Mouse (Mus musculus): ENCODE data around the gene Dpf3. TPM values are rescaled to one million over a fixed set of nuclear protein-coding genes. Genes with fewer than 3 reads are reported as not detected.

Gene Dpf3
- polyA plus RNA-seq, 2 experiments = 3.0 to 4.9 TPM

DNA sequence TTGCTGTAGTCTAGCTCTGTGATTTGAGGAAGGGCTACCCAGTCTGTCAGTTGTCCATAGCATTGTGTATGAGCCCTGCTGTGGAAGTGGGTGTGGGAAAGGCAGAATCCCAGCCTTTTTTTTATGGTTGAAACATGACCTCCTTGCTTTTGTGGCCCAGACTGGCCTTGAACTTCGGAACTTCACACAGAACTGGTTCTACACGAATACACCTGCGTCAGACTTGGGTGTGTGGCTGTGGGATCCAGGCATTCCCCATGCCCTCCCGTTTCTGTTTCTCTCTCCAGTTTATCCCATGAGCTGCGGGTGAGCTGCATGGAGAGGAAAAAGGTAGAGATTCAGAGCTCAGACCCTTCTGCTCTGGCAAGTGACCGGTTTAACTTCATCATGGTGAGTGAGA is 44.5 kb upstream of the Dpf3 start:
- TF ChIP-seq POLR2A (IDR thresholded peaks at IDR 0.05; ENCODE audit: borderline replicate concordance, extremely low read depth, insufficient read depth, insufficient read length) = no peak
- Histone ChIP-seq H3K9ac (ENCODE audit: low read depth, low read length, severe bottlenecking) (no peak overlapping the region), H3K9me3 (ENCODE audit: control insufficient read depth, low read length) (no peaks in the 10 kb centered on the region), H3K4me2 (replicated peaks; ENCODE audit: low read depth, low read length, severe bottlenecking) (no peak overlapping the region), H3K27ac (replicated peaks; ENCODE audit: low read depth, low read length) (no peak overlapping the region), H3K4me3 (replicated peaks; ENCODE audit: low read length) (no peak overlapping the region), H3K4me1 (ENCODE audit: control insufficient read depth, insufficient read depth, low read length) (peaks cover 6% of the 10 kb centered on the region; the same call in 1 of the 2 replicates), H3K36me3 (ENCODE audit: control insufficient read depth, insufficient read depth, low read length) (peaks cover 46% of the 10 kb centered on the region), H3K27me3 (ENCODE audit: control insufficient read depth, insufficient read depth, low read length) (no peaks in the 10 kb centered on the region)
- 89% methylated on average over 6 of the region's 6 CpGs for WGBS
- DNase-seq (ENCODE audit: low spot score) (no peak), ATAC-seq (ENCODE audit: low FRiP score, low read depth) (no peak)

DNA sequence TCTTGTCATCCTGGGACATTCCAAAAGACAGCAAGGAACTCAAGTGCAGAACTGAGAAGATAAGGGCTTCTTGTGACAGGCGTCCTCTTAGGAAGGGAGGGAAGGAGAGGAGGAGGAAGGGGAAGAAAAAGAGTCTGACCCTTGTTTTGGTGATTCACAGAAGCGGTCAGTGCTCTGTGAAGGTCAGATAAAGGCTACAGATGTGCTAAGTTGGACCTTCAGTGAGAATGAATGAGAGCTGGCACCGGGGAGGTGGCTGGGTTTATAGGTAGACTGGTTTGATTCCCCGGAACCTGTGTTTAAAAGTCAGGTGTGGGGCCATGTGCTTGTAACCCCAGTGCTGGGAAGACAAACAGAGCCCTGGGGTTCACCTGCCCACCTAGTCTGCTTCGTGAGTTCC is 41.1 kb upstream of the Dpf3 start:
- no peak overlapping the region for H3K4me3 ChIP-seq (replicated peaks; ENCODE audit: low read length)
- H3K36me3 ChIP-seq (ENCODE audit: control insufficient read depth, insufficient read depth, low read length) = peaks cover 28% of the 10 kb centered on the region
- ATAC-seq (ENCODE audit: low FRiP score, low read depth) (no peak), DNase-seq (ENCODE audit: low spot score) (no peak)
- H3K9me3 ChIP-seq (ENCODE audit: control insufficient read depth, low read length) = no peaks in the 10 kb centered on the region
- H3K9ac ChIP-seq (ENCODE audit: low read depth, low read length, severe bottlenecking) = no peak overlapping the region
- no peaks in the 10 kb centered on the region for H3K27me3 ChIP-seq (ENCODE audit: control insufficient read depth, insufficient read depth, low read length)
- H3K4me1 ChIP-seq (ENCODE audit: control insufficient read depth, insufficient read depth, low read length) = no peaks in the 10 kb centered on the region
- H3K27ac ChIP-seq (replicated peaks; ENCODE audit: low read depth, low read length) = no peak overlapping the region
- no peak for TF ChIP-seq POLR2A (IDR thresholded peaks at IDR 0.05; ENCODE audit: borderline replicate concordance, extremely low read depth, insufficient read depth, insufficient read length)
- H3K4me2 ChIP-seq (replicated peaks; ENCODE audit: low read depth, low read length, severe bottlenecking) = no peak overlapping the region
- 84% methylated on average over 5 of the region's 5 CpGs for WGBS

DNA sequence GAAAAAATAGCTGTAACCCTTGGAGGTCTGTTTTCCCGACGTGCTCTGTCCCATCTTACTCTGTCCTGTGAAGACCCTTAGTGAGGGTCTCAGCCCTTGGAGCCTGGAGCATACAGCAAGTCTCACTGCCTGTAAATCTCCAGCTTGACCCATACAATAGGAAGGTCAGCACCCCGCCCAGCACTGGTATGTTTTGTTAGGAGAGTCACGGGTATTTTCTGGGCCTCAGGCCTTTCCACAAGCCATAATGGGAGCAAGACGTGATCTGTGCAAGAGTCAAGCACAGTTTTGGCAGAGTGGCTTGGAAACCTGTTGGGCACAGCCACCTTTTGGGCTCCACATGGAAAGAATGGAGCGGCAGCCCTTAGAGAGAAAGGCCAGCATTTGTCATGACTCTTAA is 40.3 kb upstream of the Dpf3 start:
- Histone ChIP-seq H3K4me3 (replicated peaks; ENCODE audit: low read length) (no peak overlapping the region), H3K27ac (replicated peaks; ENCODE audit: low read depth, low read length) (no peak overlapping the region), H3K36me3 (ENCODE audit: control insufficient read depth, insufficient read depth, low read length) (peaks cover 19% of the 10 kb centered on the region), H3K27me3 (ENCODE audit: control insufficient read depth, insufficient read depth, low read length) (no peaks in the 10 kb centered on the region), H3K9me3 (ENCODE audit: control insufficient read depth, low read length) (no peaks in the 10 kb centered on the region), H3K4me1 (ENCODE audit: control insufficient read depth, insufficient read depth, low read length) (no peaks in the 10 kb centered on the region), H3K9ac (ENCODE audit: low read depth, low read length, severe bottlenecking) (no peak overlapping the region), H3K4me2 (replicated peaks; ENCODE audit: low read depth, low read length, severe bottlenecking) (no peak overlapping the region)
- WGBS = 60% methylated on average over 6 of the region's 6 CpGs
- no peak for ATAC-seq (ENCODE audit: low FRiP score, low read depth)
- TF ChIP-seq POLR2A (IDR thresholded peaks at IDR 0.05; ENCODE audit: borderline replicate concordance, extremely low read depth, insufficient read depth, insufficient read length) = no peak
- no peak for DNase-seq (ENCODE audit: low spot score)

DNA sequence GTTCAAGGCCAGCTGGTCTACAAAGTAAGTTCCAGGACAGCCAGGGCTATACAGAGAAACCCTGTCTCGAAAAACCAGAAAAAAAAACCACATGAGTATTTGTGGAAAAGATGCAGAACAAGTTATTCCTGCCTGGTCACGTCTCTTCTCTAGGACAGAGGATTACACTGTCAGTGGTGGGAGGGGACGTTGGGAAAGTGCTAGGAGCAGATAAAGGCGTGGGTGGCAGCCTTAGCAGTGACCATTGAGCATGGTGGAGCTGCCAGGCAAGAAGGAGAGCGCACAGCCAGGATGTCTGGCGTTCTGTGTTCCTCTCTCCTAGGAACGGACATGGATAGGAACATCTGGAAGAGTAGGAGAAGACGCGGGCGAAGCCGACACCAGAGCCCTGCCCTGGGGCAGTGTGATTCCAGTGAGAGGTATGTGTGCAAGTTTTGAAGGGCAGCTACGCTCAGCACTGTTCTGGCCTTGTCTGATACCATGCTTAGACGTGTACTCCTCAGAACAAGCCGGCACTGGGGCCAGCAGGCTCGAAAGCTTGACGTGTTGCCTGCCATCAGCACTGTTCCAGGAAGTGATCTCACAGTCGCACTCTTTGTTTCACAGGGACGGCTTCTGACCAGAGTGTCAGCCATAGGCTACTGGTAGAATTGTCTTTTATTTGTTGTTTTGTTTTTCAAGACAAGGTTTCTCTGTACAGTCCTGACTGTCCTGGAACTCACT is 38.5 kb upstream of the Dpf3 start:
- Histone ChIP-seq H3K27me3 (ENCODE audit: control insufficient read depth, insufficient read depth, low read length) (no peaks in the 10 kb centered on the region), H3K4me3 (replicated peaks; ENCODE audit: low read length) (no peak overlapping the region), H3K4me2 (replicated peaks; ENCODE audit: low read depth, low read length, severe bottlenecking) (no peak overlapping the region), H3K27ac (replicated peaks; ENCODE audit: low read depth, low read length) (no peak overlapping the region), H3K4me1 (ENCODE audit: control insufficient read depth, insufficient read depth, low read length) (peaks cover 5% of the 10 kb centered on the region; the same call in 1 of the 2 replicates), H3K36me3 (ENCODE audit: control insufficient read depth, insufficient read depth, low read length) (peaks cover 6% of the 10 kb centered on the region), H3K9ac (ENCODE audit: low read depth, low read length, severe bottlenecking) (no peak overlapping the region), H3K9me3 (ENCODE audit: control insufficient read depth, low read length) (no peaks in the 10 kb centered on the region)
- ATAC-seq (ENCODE audit: low FRiP score, low read depth) (no peak), DNase-seq (ENCODE audit: low spot score) (no peak)
- no peak for TF ChIP-seq POLR2A (IDR thresholded peaks at IDR 0.05; ENCODE audit: borderline replicate concordance, extremely low read depth, insufficient read depth, insufficient read length)
- WGBS = 74% methylated on average over 18 of the region's 18 CpGs

DNA sequence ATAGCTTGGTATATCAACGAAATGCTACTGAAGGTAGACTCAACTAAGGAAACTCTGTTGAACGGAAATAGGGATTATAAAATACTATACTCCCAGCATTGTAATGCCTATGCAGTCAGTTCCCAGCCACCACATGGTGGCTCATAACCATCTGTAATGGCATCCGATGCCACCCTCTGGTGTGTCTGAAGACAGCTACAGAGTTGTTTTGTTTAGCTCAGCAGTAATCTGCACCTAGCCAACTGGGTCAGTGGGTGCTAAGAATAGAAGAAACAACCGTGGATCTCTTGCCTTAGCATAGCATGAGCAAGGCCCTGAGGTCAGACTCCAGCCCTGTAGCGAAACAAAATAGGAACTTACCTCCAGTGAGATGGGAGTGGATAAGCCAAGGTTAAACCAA is 36.8 kb upstream of the Dpf3 start:
- Histone ChIP-seq H3K9me3 (ENCODE audit: control insufficient read depth, low read length) (no peaks in the 10 kb centered on the region), H3K4me1 (ENCODE audit: control insufficient read depth, insufficient read depth, low read length) (peaks cover 5% of the 10 kb centered on the region; the same call in 1 of the 2 replicates), H3K4me2 (replicated peaks; ENCODE audit: low read depth, low read length, severe bottlenecking) (no peak overlapping the region), H3K4me3 (replicated peaks; ENCODE audit: low read length) (no peak overlapping the region), H3K27me3 (ENCODE audit: control insufficient read depth, insufficient read depth, low read length) (no peaks in the 10 kb centered on the region), H3K27ac (replicated peaks; ENCODE audit: low read depth, low read length) (no peak overlapping the region), H3K9ac (ENCODE audit: low read depth, low read length, severe bottlenecking) (no peak overlapping the region), H3K36me3 (ENCODE audit: control insufficient read depth, insufficient read depth, low read length) (no peaks in the 10 kb centered on the region)
- 84% methylated on average over 5 of the region's 5 CpGs for WGBS
- TF ChIP-seq POLR2A (IDR thresholded peaks at IDR 0.05; ENCODE audit: borderline replicate concordance, extremely low read depth, insufficient read depth, insufficient read length) = no peak
- no peak for ATAC-seq (ENCODE audit: low FRiP score, low read depth)
- DNase-seq (ENCODE audit: low spot score) = no peak

Data from limb, embryonic 14.5 days (tissue).